Mouse (Mus musculus): Measurements from ENCODE around the gene Zfand5.

DNA sequence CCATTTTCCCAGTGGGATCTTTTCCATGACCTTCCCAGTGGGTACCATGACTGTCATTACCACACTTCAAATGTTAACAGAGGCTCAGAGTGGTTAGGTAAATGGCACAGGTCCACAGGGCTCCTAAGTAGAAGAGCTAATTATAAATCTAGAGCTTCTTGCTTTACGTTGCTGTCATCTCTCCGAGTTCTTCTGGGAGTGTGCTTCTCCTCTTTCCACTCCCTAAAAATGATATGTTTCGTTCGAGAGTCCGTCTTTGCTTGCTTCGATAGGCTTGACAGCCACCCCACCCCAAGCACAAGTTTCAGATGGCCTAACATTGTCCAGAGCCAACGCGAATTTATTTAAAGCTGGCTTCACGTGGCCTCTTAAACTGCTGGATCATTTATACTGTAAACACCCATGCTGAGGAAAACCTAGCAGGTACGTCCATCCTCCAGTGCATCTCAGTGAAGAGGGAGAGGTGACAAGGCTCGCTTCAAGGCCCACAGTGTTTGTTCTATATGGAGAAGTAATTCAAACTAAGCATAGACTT lies 59.6 kb downstream of the Zfand5 start:
- TF ChIP-seq CTCF (IDR thresholded peaks at IDR 0.05; ENCODE audit: low read depth, low read length), result no peak
- no peak for TF ChIP-seq EP300 (IDR thresholded peaks at IDR 0.05; ENCODE audit: insufficient read depth, low read depth, low read length)
- TF ChIP-seq POLR2A (IDR thresholded peaks at IDR 0.05; ENCODE audit: insufficient read depth, low read length), result no peak
